Mouse (Mus musculus): ENCODE results near the gene Ddx28. TPM values are rescaled to one million over a fixed set of nuclear protein-coding genes. Genes with fewer than 3 reads are reported as not detected.

Gene Ddx28
- polyA plus RNA-seq (2015; fragmentation: Nextera tagmentation; extraction: Ambion mirVana) = 20.3 and 22.8 TPM in 2 replicates

GRCm38 (mm10) chr8:106011643-106011986 lies at the start of gene Ddx28:
Gene Ddx28 (minus strand): TSS chr8:106011882.
- H3K27ac ChIP-seq (ENCODE audit: low read length) = peak within 1 kb of the TSS; percentile 76
- H3K27me3 ChIP-seq (replicated peaks; ENCODE audit: control insufficient read depth, insufficient read depth, low read length) = no peaks in the 10 kb centered on the region
- H3K4me2 ChIP-seq (ENCODE audit: low read length) = peak within 1 kb of the TSS; percentile 86
- peaks cover 3% of the 10 kb centered on the region; the same call in 1 of the 2 replicates for H3K36me3 ChIP-seq (ENCODE audit: control insufficient read depth, insufficient read depth)
- no peaks in the 10 kb centered on the region for H3K9me3 ChIP-seq (ENCODE audit: control insufficient read depth, low read length)
- peaks cover 15% of the 10 kb centered on the region for H3K4me1 ChIP-seq (replicated peaks; ENCODE audit: control insufficient read depth, insufficient read depth, low read length)
- 2% methylated on average over 6 of the region's 6 CpGs for WGBS
- peak within 1 kb of the TSS; percentile 95 for H3K4me3 ChIP-seq (replicated peaks; ENCODE audit: low read length)
- peak within 1 kb of the TSS; percentile 89 for H3K9ac ChIP-seq (replicated peaks; ENCODE audit: low read depth, low read length)
- peak; percentile 16; the same call in 1 of the 2 replicates for ATAC-seq

GRCm38 (mm10) chr8:106060521-106060920 lies 48.8 kb upstream of the Ddx28 start:
- Histone ChIP-seq H3K9me3 (ENCODE audit: control insufficient read depth, low read length) (no peaks in the 10 kb centered on the region), H3K27me3 (replicated peaks; ENCODE audit: control insufficient read depth, insufficient read depth, low read length) (no peaks in the 10 kb centered on the region), H3K4me2 (ENCODE audit: low read length) (peak overlapping the region; percentile 74), H3K9ac (replicated peaks; ENCODE audit: low read depth, low read length) (peak overlapping the region; percentile 86; the same call in 1 of the 2 replicates), H3K36me3 (ENCODE audit: control insufficient read depth, insufficient read depth) (no peaks in the 10 kb centered on the region), H3K4me1 (replicated peaks; ENCODE audit: control insufficient read depth, insufficient read depth, low read length) (peaks cover 21% of the 10 kb centered on the region), H3K27ac (ENCODE audit: low read length) (no peak overlapping the region), H3K4me3 (replicated peaks; ENCODE audit: low read length) (peak overlapping the region; percentile 94)
- 4% methylated on average over 3 of the region's 3 CpGs for WGBS
- no peak for ATAC-seq

DNA sequence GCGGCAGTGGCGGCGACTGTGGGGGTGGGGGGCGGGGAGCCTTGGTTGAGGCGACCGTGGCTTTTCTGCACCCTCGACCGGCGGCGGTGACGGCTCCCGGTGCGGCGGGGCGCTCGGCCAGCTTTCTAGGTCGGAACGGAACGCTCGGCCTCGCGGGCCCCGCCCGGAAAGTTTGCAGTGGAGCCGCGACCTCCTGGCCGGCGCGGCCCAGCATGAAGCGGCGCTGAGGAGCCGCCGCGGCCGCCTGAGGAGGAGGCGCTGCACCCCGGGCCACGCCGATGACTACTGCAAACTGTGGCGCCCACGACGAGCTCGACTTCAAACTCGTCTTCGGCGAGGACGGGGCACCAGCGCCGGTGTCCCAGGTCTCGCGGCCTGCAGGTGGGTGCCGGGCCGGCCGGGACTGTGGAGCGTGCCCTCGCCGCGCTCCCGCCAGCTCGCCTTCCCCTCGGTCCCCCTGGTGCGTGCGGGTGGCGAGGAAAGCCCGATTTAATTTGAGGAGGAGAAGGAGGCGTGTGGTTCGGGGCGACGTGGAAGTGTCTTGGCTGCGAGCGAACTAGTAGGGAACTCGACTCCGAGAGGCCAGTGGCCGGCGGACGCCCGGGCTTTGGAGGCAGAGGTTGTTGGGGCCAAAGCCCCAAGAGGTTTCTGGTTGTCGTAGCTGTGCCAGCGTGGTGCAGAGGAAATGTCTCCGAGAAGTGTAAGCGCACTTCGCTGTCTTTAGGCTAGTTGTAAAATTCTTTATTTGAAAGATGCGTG lies 48.1 kb upstream of the Ddx28 start:
- H3K27ac ChIP-seq (ENCODE audit: low read length) = peak overlapping the region; percentile 91
- no peaks in the 10 kb centered on the region for H3K9me3 ChIP-seq (ENCODE audit: control insufficient read depth, low read length)
- peak overlapping the region; percentile 74 for H3K4me2 ChIP-seq (ENCODE audit: low read length)
- H3K36me3 ChIP-seq (ENCODE audit: control insufficient read depth, insufficient read depth) = no peaks in the 10 kb centered on the region
- H3K27me3 ChIP-seq (replicated peaks; ENCODE audit: control insufficient read depth, insufficient read depth, low read length) = no peaks in the 10 kb centered on the region
- peaks cover 21% of the 10 kb centered on the region for H3K4me1 ChIP-seq (replicated peaks; ENCODE audit: control insufficient read depth, insufficient read depth, low read length)
- peak; percentile 82 for ATAC-seq
- peak overlapping the region; percentile 86 for H3K9ac ChIP-seq (replicated peaks; ENCODE audit: low read depth, low read length)
- WGBS = under 1% methylated on average over 81 of the region's 83 CpGs
- H3K4me3 ChIP-seq (replicated peaks; ENCODE audit: low read length) = peak overlapping the region; percentile 94

GRCm38 (mm10) chr8:106058731-106059612 lies 47.3 kb upstream of the Ddx28 start, which contains the start of gene Nfatc3:
Gene Nfatc3 (plus strand): TSS chr8:106058840.
- Histone ChIP-seq H3K36me3 (ENCODE audit: control insufficient read depth, insufficient read depth) (no peaks in the 10 kb centered on the region), H3K4me1 (replicated peaks; ENCODE audit: control insufficient read depth, insufficient read depth, low read length) (peaks cover 21% of the 10 kb centered on the region), H3K27ac (ENCODE audit: low read length) (peak within 1 kb of the TSS; percentile 91), H3K4me3 (replicated peaks; ENCODE audit: low read length) (peak within 1 kb of the TSS; percentile 94), H3K4me2 (ENCODE audit: low read length) (peak within 1 kb of the TSS; percentile 88), H3K9me3 (ENCODE audit: control insufficient read depth, low read length) (no peaks in the 10 kb centered on the region), H3K27me3 (replicated peaks; ENCODE audit: control insufficient read depth, insufficient read depth, low read length) (no peaks in the 10 kb centered on the region), H3K9ac (replicated peaks; ENCODE audit: low read depth, low read length) (peak within 1 kb of the TSS; percentile 86)
- ATAC-seq = peak; percentile 99
- WGBS = under 1% methylated on average over 52 of the region's 52 CpGs

- Histone ChIP-seq H3K9ac (replicated peaks; ENCODE audit: low read depth, low read length) (no peak overlapping the region), H3K36me3 (ENCODE audit: control insufficient read depth, insufficient read depth) (peaks cover 2% of the 10 kb centered on the region; the same call in 1 of the 2 replicates), H3K27me3 (replicated peaks; ENCODE audit: control insufficient read depth, insufficient read depth, low read length) (no peaks in the 10 kb centered on the region), H3K4me1 (replicated peaks; ENCODE audit: control insufficient read depth, insufficient read depth, low read length) (peaks cover 18% of the 10 kb centered on the region), H3K4me3 (replicated peaks; ENCODE audit: low read length) (no peak overlapping the region), H3K4me2 (ENCODE audit: low read length) (no peak overlapping the region), H3K9me3 (ENCODE audit: control insufficient read depth, low read length) (no peaks in the 10 kb centered on the region), H3K27ac (ENCODE audit: low read length) (no peak overlapping the region)
- no peak for ATAC-seq
- 89% methylated on average over 4 of the region's 4 CpGs for WGBS
These were observed 44.8 kb upstream of the Ddx28 start for GRCm38 (mm10) chr8:106056455-106056982.

DNA sequence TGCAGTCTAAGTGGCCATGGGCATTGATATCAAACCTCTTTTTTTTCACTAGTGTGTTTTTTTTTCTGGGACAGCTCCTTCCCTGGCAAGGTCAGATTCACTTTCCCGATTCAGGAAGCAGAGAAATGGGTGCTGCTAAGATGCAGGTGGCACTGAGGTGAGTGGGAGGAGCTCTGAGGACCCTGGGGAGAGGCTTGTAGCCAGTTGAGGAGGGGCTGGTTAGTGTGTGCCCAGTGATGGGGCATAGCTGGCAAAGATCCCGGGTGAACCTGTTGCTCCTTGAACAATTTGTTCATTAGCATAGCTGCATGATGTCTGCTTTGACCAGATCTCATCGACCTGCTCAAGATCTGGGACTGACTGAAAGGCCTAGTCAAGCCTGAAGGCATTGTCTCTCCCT lies 43.4 kb upstream of the Ddx28 start:
- Histone ChIP-seq H3K4me2 (ENCODE audit: low read length) (no peak overlapping the region), H3K27me3 (replicated peaks; ENCODE audit: control insufficient read depth, insufficient read depth, low read length) (no peaks in the 10 kb centered on the region), H3K4me3 (replicated peaks; ENCODE audit: low read length) (no peak overlapping the region), H3K27ac (ENCODE audit: low read length) (no peak overlapping the region), H3K9ac (replicated peaks; ENCODE audit: low read depth, low read length) (no peak overlapping the region), H3K9me3 (ENCODE audit: control insufficient read depth, low read length) (no peaks in the 10 kb centered on the region), H3K36me3 (ENCODE audit: control insufficient read depth, insufficient read depth) (peaks cover 5% of the 10 kb centered on the region; the same call in 1 of the 2 replicates), H3K4me1 (replicated peaks; ENCODE audit: control insufficient read depth, insufficient read depth, low read length) (peaks cover 8% of the 10 kb centered on the region)
- WGBS = 56% methylated on average over 3 of the region's 3 CpGs
- no peak for ATAC-seq

DNA sequence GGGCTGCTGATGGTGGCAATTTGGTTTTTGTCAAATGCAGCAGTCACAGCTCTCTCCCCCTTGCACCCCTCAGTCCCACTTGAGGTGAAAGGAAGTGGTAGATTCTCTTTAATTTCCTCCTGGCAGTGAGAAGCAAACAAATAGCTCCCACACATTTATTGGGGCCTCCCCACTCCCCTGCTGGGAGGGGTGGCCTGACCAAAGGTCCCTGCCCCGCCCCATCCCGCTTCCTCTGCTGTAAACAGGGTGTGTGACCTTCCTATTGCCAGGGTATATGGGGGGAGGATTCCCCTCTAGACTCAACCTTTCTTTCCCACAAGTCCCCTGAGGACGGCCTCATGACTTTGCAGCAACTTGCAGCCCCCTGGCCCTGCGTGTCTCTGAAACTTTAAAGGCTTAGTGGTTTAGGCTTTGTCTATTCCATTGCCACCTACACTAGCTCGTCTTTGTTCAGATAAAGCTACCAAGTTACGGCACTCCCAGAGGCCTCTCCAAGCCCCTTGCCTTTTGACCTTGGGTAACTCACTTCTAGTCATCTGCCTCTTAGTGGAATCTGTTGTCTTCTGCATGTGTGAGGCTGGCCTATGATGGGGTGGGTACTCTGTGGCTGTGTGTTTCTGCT lies 42.6 kb upstream of the Ddx28 start:
- H3K9me3 ChIP-seq (ENCODE audit: control insufficient read depth, low read length) = no peaks in the 10 kb centered on the region
- no peak overlapping the region for H3K4me3 ChIP-seq (replicated peaks; ENCODE audit: low read length)
- no peaks in the 10 kb centered on the region for H3K27me3 ChIP-seq (replicated peaks; ENCODE audit: control insufficient read depth, insufficient read depth, low read length)
- ATAC-seq = no peak
- WGBS = 80% methylated on average over 6 of the region's 6 CpGs
- peaks cover 8% of the 10 kb centered on the region for H3K4me1 ChIP-seq (replicated peaks; ENCODE audit: control insufficient read depth, insufficient read depth, low read length)
- H3K4me2 ChIP-seq (ENCODE audit: low read length) = no peak overlapping the region
- peaks cover 5% of the 10 kb centered on the region; the same call in 1 of the 2 replicates for H3K36me3 ChIP-seq (ENCODE audit: control insufficient read depth, insufficient read depth)
- no peak overlapping the region for H3K27ac ChIP-seq (ENCODE audit: low read length)
- H3K9ac ChIP-seq (replicated peaks; ENCODE audit: low read depth, low read length) = no peak overlapping the region

DNA sequence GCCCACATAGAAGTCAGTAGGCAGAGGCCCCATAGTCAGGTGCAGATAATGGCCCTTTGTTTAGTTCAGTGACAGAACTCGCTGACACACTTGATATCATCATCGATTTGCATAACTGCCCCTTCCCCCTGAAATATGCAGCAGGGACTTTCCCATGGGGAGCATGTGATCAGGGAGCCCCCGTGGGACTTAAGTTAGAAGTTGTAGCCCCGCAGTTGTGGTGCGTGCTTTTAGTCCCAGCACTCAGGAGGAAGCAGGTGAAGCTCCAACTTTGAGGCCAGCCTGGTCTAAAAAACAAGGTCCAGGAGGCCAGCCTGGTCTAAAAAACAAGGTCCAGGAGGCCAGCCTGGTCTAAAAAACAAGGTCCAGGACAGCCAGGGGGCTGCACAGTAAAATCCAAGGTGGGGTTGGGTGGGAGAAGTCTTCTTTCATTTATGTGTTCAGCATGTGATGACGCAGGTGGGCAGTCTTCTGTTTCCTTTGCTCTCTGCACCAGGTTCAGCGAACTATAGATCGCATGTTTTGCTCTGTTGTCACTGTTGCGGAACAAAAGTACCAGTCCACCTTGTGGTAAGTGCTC lies 40.9 kb upstream of the Ddx28 start:
- H3K27me3 ChIP-seq (replicated peaks; ENCODE audit: control insufficient read depth, insufficient read depth, low read length) = no peaks in the 10 kb centered on the region
- no peak overlapping the region for H3K4me3 ChIP-seq (replicated peaks; ENCODE audit: low read length)
- no peak overlapping the region for H3K27ac ChIP-seq (ENCODE audit: low read length)
- ATAC-seq = no peak
- H3K4me2 ChIP-seq (ENCODE audit: low read length) = no peak overlapping the region
- 93% methylated on average over 9 of the region's 9 CpGs for WGBS
- H3K9ac ChIP-seq (replicated peaks; ENCODE audit: low read depth, low read length) = no peak overlapping the region
- peaks cover 5% of the 10 kb centered on the region; the same call in 1 of the 2 replicates for H3K36me3 ChIP-seq (ENCODE audit: control insufficient read depth, insufficient read depth)
- no peaks in the 10 kb centered on the region for H3K9me3 ChIP-seq (ENCODE audit: control insufficient read depth, low read length)
- H3K4me1 ChIP-seq (replicated peaks; ENCODE audit: control insufficient read depth, insufficient read depth, low read length) = no peaks in the 10 kb centered on the region
